Mouse (Mus musculus) adrenal gland, postnatal 25 days (tissue): ENCODE measurements at regions not wholly inside any gene's neighbourhood (a gene's known extent, or its start where the extent isn't known, plus 50 kb on each side); places are given as distances from the start of the nearest gene placed in this dataset.

Experiments used
- DNase-seq: peaks from one replicate; pipeline ENCODE4 v3.0.0; 2021; ENCODE audit warnings: mixed read lengths

- DNase-seq: no peak
Observed at GRCm38 (mm10) chr3:68758609-68759008, 68.2 kb downstream of the Il12a start.

GRCm38 (mm10) chr3:68759375-68759774 lies 68.9 kb downstream of the Il12a start:
- DNase-seq: no peak

- DNase-seq: no peak
Observed at GRCm38 (mm10) chr3:68760806-68761205, 70.4 kb downstream of the Il12a start.

GRCm38 (mm10) chr3:68761242-68761625 lies 70.8 kb downstream of the Il12a start:
- DNase-seq: no peak

- no peak for DNase-seq
Observed at GRCm38 (mm10) chr3:68761626-68762331, 71.3 kb downstream of the Il12a start.

GRCm38 (mm10) chr3:68762988-68763387 lies 72.5 kb downstream of the Il12a start:
- no peak for DNase-seq

GRCm38 (mm10) chr3:68764336-68764735 lies 73.9 kb downstream of the Il12a start:
- no peak for DNase-seq

GRCm38 (mm10) chr3:68764917-68765598 lies 74.6 kb downstream of the Il12a start:
- DNase-seq: peak; percentile 62

GRCm38 (mm10) chr3:68771579-68771978 lies 81.1 kb downstream of the Il12a start:
- DNase-seq: no peak

GRCm38 (mm10) chr3:68777801-68778200 lies 87.4 kb downstream of the Il12a start:
- DNase-seq: no peak

GRCm38 (mm10) chr3:68778354-68779040 lies 88.1 kb downstream of the Il12a start:
- no peak for DNase-seq

GRCm38 (mm10) chr3:68780843-68781242 lies 88.5 kb upstream of the 1110032F04Rik start:
- peak; percentile 25 for DNase-seq

GRCm38 (mm10) chr3:68781466-68781865 lies 87.9 kb upstream of the 1110032F04Rik start:
- DNase-seq: no peak

GRCm38 (mm10) chr3:68782363-68782762 lies 87.0 kb upstream of the 1110032F04Rik start:
- no peak for DNase-seq

- DNase-seq: no peak
Observed at GRCm38 (mm10) chr3:68783666-68784416, 85.5 kb upstream of the 1110032F04Rik start.

GRCm38 (mm10) chr3:68786771-68787170 lies 82.6 kb upstream of the 1110032F04Rik start:
- no peak for DNase-seq

GRCm38 (mm10) chr3:68787385-68788175 lies 81.8 kb upstream of the 1110032F04Rik start:
- DNase-seq: no peak

GRCm38 (mm10) chr3:68789491-68789890 lies 79.9 kb upstream of the 1110032F04Rik start:
- no peak for DNase-seq

- DNase-seq: no peak
Observed at GRCm38 (mm10) chr3:68790466-68790865, 78.9 kb upstream of the 1110032F04Rik start.

- no peak for DNase-seq
Observed at GRCm38 (mm10) chr3:68792883-68793282, 76.5 kb upstream of the 1110032F04Rik start.

GRCm38 (mm10) chr3:68793923-68794322 lies 75.5 kb upstream of the 1110032F04Rik start:
- DNase-seq: no peak
